Mouse (Mus musculus) forebrain, embryonic 13.5 days (tissue): Measurements from ENCODE around the gene Fam102a. TPM values are rescaled to one million over a fixed set of nuclear protein-coding genes. Genes with fewer than 3 reads are reported as not detected.
A peak's percentile ranks its signal among the peaks of the same experiment; 100 is the strongest.

ENCODE experiments used
- ATAC-seq: fragments of 200-750 bp; cut with Nextera tagmentation; 2 replicates; pipeline ENCODE4 v1.8.0; 2017
- H3K27ac ChIP-seq: fragments of 300-500 bp; sonication (generic); 2 replicates; pipeline ENCODE4 v1.5.1; 2015; ENCODE audit warnings: inconsistent platforms, mild to moderate bottlenecking, moderate library complexity
- H3K27me3 ChIP-seq: fragments of 300-500 bp; sonication (generic); 2 replicates; pipeline ENCODE4 v1.6.1; 2015; ENCODE audit warnings: mild to moderate bottlenecking, inconsistent platforms
- H3K36me3 ChIP-seq: fragments of 300-500 bp; sonication (generic); 2 replicates; pipeline ENCODE4 v1.6.1; 2015; ENCODE audit warnings: mild to moderate bottlenecking, inconsistent platforms; ENCODE audit not compliant: poor library complexity, severe bottlenecking
- H3K4me1 ChIP-seq: fragments of 300-500 bp; sonication (generic); 2 replicates; pipeline ENCODE4 v1.6.1; 2015; ENCODE audit warnings: inconsistent platforms
- H3K4me2 ChIP-seq: fragments of 300-500 bp; sonication (generic); 2 replicates; pipeline ENCODE4 v1.6.1; 2015; ENCODE audit warnings: inconsistent platforms, mild to moderate bottlenecking, moderate library complexity
- H3K4me3 ChIP-seq: fragments of 300-500 bp; sonication (generic); 2 replicates; pipeline ENCODE4 v1.5.1; 2015; ENCODE audit warnings: mild to moderate bottlenecking, inconsistent platforms
- H3K9ac ChIP-seq: fragments of 300-500 bp; sonication (generic); 2 replicates; pipeline ENCODE4 v1.6.1; 2015; ENCODE audit warnings: mild to moderate bottlenecking, inconsistent platforms
- H3K9me3 ChIP-seq: fragments of 300-500 bp; sonication (generic); replicated peaks from 2 replicates; pipeline ENCODE4 v1.6.1; 2016; ENCODE audit warnings: inconsistent platforms
- WGBS: fragments of 180-500 bp; shearing (Covaris S2); methylation state at CpG from one replicate; pipeline ENCODE4 v1.1.7; 2015; 5-methylcytosine and 5-hydroxymethylcytosine counted together
- polyA plus RNA-seq: library from polyadenylated mRNA; unstranded; fragments of >200 nt; fragmentation: Nextera tagmentation; extraction: Ambion mirVana; gene quantifications from 2 replicates; pipeline ENCODE4 v1.2.1, GENCODE M21; 2015

The Fam102a gene
- polyA plus RNA-seq, 1 experiment from 2014 or later, result 4.5 TPM

- H3K9ac ChIP-seq, result no peak overlapping the region
These were observed 73.1 kb downstream of the Fam102a start for GRCm38 (mm10) chr2:32608141-32608777.

GRCm38 (mm10) chr2:32608778-32609435 is 73.8 kb downstream of the Fam102a start:
- 45% methylated on average over 18 of the region's 18 CpGs for WGBS

More at GRCm38 (mm10) chr2:32608141-32608777, 73.1 kb downstream of the Fam102a start:
- no peaks in the 10 kb centered on the region for H3K9me3 ChIP-seq
- H3K36me3 ChIP-seq, result no peaks in the 10 kb centered on the region
- H3K4me2 ChIP-seq, result peak overlapping the region; percentile 83
- H3K4me3 ChIP-seq, result peak overlapping the region; percentile 63; the same call in 1 of the 2 replicates
- peaks cover 19% of the 10 kb centered on the region for H3K4me1 ChIP-seq
- peak; percentile 14; the same call in 1 of the 2 replicates for ATAC-seq
- no peak overlapping the region for H3K27ac ChIP-seq
- H3K27me3 ChIP-seq, result no peaks in the 10 kb centered on the region
- WGBS, result 12% methylated on average over 25 of the region's 25 CpGs

GRCm38 (mm10) chr2:32610610-32611229 is 75.6 kb downstream of the Fam102a start:
- no peaks in the 10 kb centered on the region for H3K9me3 ChIP-seq
- no peak overlapping the region for H3K27ac ChIP-seq
- H3K4me3 ChIP-seq, result peak overlapping the region; percentile 37
- 0 out of 2 replicates have a peak, but pooled peaks cover 8% of the 10 kb centered on the region for H3K36me3 ChIP-seq
- H3K4me2 ChIP-seq, result peak overlapping the region; percentile 58
- no peak for ATAC-seq
- 14% methylated on average over 23 of the region's 23 CpGs for WGBS
- H3K9ac ChIP-seq, result peak overlapping the region; percentile 27; the same call in 1 of the 2 replicates
- H3K27me3 ChIP-seq, result no peaks in the 10 kb centered on the region
- peaks cover 19% of the 10 kb centered on the region for H3K4me1 ChIP-seq

More at GRCm38 (mm10) chr2:32608778-32609435, 73.8 kb downstream of the Fam102a start:
- H3K4me1 ChIP-seq, result peaks cover 19% of the 10 kb centered on the region
- peak overlapping the region; percentile 83 for H3K4me2 ChIP-seq
- no peak overlapping the region for H3K27ac ChIP-seq
- no peaks in the 10 kb centered on the region for H3K27me3 ChIP-seq
- no peaks in the 10 kb centered on the region for H3K36me3 ChIP-seq
- 0 out of 2 replicates have a peak overlapping the region, but pooled peaks have one; percentile 8 for H3K4me3 ChIP-seq
- no peaks in the 10 kb centered on the region for H3K9me3 ChIP-seq
- H3K9ac ChIP-seq, result no peak overlapping the region
- ATAC-seq, result no peak

- ATAC-seq, result no peak
- H3K9me3 ChIP-seq, result no peaks in the 10 kb centered on the region
- H3K9ac ChIP-seq, result no peak overlapping the region
- H3K36me3 ChIP-seq, result 0 out of 2 replicates have a peak, but pooled peaks cover 8% of the 10 kb centered on the region
- H3K27ac ChIP-seq, result no peak overlapping the region
- 69% methylated on average over 26 of the region's 26 CpGs for WGBS
- peaks cover 19% of the 10 kb centered on the region for H3K4me1 ChIP-seq
- H3K27me3 ChIP-seq, result no peaks in the 10 kb centered on the region
- H3K4me3 ChIP-seq, result no peak overlapping the region
- no peak overlapping the region for H3K4me2 ChIP-seq
These were observed 77.1 kb downstream of the Fam102a start for GRCm38 (mm10) chr2:32612274-32612673.

- Histone ChIP-seq H3K36me3 (peaks cover 8% of the 10 kb centered on the region; the same call in 1 of the 2 replicates), H3K9me3 (no peaks in the 10 kb centered on the region), H3K27ac (no peak overlapping the region), H3K4me3 (no peak overlapping the region), H3K9ac (no peak overlapping the region), H3K4me2 (no peak overlapping the region), H3K4me1 (peaks cover 25% of the 10 kb centered on the region), H3K27me3 (no peaks in the 10 kb centered on the region)
- 97% methylated on average over 1 of the region's 1 CpGs for WGBS
- no peak for ATAC-seq
These were observed 82.0 kb downstream of the Fam102a start for GRCm38 (mm10) chr2:32617109-32617508.

DNA sequence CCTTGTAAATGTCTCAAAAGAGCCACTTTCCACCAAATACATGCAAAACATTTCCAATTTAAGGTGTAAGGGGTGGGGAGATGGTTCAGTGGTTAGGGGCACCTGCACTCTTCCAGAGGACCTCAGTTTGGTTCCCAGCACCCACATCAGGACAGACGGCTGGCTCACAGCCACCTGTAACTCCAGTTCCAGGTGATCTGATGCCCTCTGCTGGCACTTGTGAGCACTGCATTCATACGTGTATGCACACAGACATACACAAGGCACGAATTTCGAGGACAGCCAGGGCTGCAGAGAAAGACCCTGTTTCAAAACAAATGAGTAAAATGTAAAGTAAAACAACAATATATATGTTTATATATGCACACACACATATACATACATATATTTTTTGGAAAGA is 82.5 kb downstream of the Fam102a start:
- WGBS, result 94% methylated on average over 4 of the region's 4 CpGs
- no peaks in the 10 kb centered on the region for H3K27me3 ChIP-seq
- H3K9ac ChIP-seq, result no peak overlapping the region
- no peaks in the 10 kb centered on the region for H3K9me3 ChIP-seq
- ATAC-seq, result no peak
- H3K27ac ChIP-seq, result no peak overlapping the region
- H3K4me3 ChIP-seq, result no peak overlapping the region
- H3K4me1 ChIP-seq, result peaks cover 25% of the 10 kb centered on the region
- H3K4me2 ChIP-seq, result no peak overlapping the region
- peaks cover 8% of the 10 kb centered on the region; the same call in 1 of the 2 replicates for H3K36me3 ChIP-seq

DNA sequence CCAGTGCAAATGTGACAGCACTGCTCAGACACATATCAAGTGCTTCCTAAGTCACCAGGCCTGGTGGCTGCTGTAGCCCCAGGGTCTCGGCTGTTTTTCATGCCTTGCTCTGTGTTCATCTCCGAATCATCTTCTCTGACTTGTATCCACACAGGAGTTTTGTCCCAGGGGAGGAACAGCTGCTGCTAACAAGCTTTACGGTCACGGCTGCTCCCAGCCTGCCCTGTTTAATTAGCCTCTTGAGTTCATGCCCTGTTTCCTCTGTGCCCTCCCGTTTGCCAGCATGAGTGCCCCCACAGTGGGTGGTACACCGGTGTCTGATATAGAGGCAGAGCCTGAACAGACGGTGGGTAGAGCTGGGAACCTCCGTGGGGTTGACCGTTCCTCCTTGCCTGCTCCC is 82.9 kb downstream of the Fam102a start:
- H3K4me1 ChIP-seq, result peaks cover 25% of the 10 kb centered on the region
- H3K4me2 ChIP-seq, result no peak overlapping the region
- no peak overlapping the region for H3K9ac ChIP-seq
- 75% methylated on average over 9 of the region's 9 CpGs for WGBS
- no peak for ATAC-seq
- H3K9me3 ChIP-seq, result no peaks in the 10 kb centered on the region
- no peaks in the 10 kb centered on the region for H3K27me3 ChIP-seq
- no peak overlapping the region for H3K4me3 ChIP-seq
- peaks cover 8% of the 10 kb centered on the region; the same call in 1 of the 2 replicates for H3K36me3 ChIP-seq
- H3K27ac ChIP-seq, result no peak overlapping the region

Other genes with a start within 250 kb of the Fam102a start
- 20.5 and 23.4 TPM in 2 replicates for gene Golga2, start 247.9 kb upstream of the Fam102a start, polyA plus RNA-seq
- 466 and 470 TPM in 2 replicates for gene Swi5, start 247.3 kb upstream of the Fam102a start, polyA plus RNA-seq
- gene Ciz1, start 183.0 kb upstream of the Fam102a start, polyA plus RNA-seq, result 49.0 and 52.4 TPM in 2 replicates
- gene Dnm1, start 182.0 kb upstream of the Fam102a start, polyA plus RNA-seq, result 13.7 and 20.2 TPM in 2 replicates
- 59.6 and 60.4 TPM in 2 replicates for gene 1110008P14Rik, start 153.4 kb upstream of the Fam102a start, polyA plus RNA-seq
- 0.20 TPM in 1 of 2 replicates, not detected in the other for gene Lcn2, start 147.1 kb upstream of the Fam102a start, polyA plus RNA-seq
- gene Ptges2, start 139.4 kb upstream of the Fam102a start, polyA plus RNA-seq, result 28.5 and 30.1 TPM in 2 replicates
- 5.4 and 5.6 TPM in 2 replicates for gene Naif1, start 84.9 kb upstream of the Fam102a start, polyA plus RNA-seq
- 37.4 and 42.4 TPM in 2 replicates for gene Slc25a25, start 83.9 kb upstream of the Fam102a start, polyA plus RNA-seq
- gene Dpm2, start 35.5 kb downstream of the Fam102a start, polyA plus RNA-seq, result 127 and 129 TPM in 2 replicates
- gene Pip5kl1, start 39.5 kb downstream of the Fam102a start, polyA plus RNA-seq, result 1.7 and 3.4 TPM in 2 replicates
- 0.18 and 0.39 TPM in 2 replicates for gene 9430097D07Rik, start 40.4 kb downstream of the Fam102a start, polyA plus RNA-seq
- gene St6galnac4, start 51.8 kb downstream of the Fam102a start, polyA plus RNA-seq, result 14.5 and 16.5 TPM in 2 replicates
- gene St6galnac6, start 64.4 kb downstream of the Fam102a start, polyA plus RNA-seq, result 10.0 and 10.8 TPM in 2 replicates
- gene Ak1, start 86.4 kb downstream of the Fam102a start, polyA plus RNA-seq, result 48.8 and 48.9 TPM in 2 replicates
- 20.4 and 21.2 TPM in 2 replicates for gene Eng, start 111.3 kb downstream of the Fam102a start, polyA plus RNA-seq
- 14.2 and 15.7 TPM in 2 replicates for gene Fpgs, start 168.8 kb downstream of the Fam102a start, polyA plus RNA-seq
- 90.3 and 99.9 TPM in 2 replicates for gene Cdk9, start 177.7 kb downstream of the Fam102a start, polyA plus RNA-seq
- 23.5 and 29.2 TPM in 2 replicates for gene Sh2d3c, start 185.7 kb downstream of the Fam102a start, polyA plus RNA-seq
- 1.6 and 2.5 TPM in 2 replicates for gene 6330409D20Rik, start 205.7 kb downstream of the Fam102a start, polyA plus RNA-seq
- gene Tor2a, start 221.9 kb downstream of the Fam102a start, polyA plus RNA-seq, result 55.8 and 62.2 TPM in 2 replicates
- gene Ttc16, start 240.3 kb downstream of the Fam102a start, polyA plus RNA-seq, result 0.43 and 0.48 TPM in 2 replicates
- 4.6 and 5.4 TPM in 2 replicates for gene Ptrh1, start 240.5 kb downstream of the Fam102a start, polyA plus RNA-seq
- 0.45 and 1.4 TPM in 2 replicates for gene Cfap157, start 249.1 kb downstream of the Fam102a start, polyA plus RNA-seq